Mouse (Mus musculus) brain, embryonic 14.5 days (tissue): ENCODE results near the gene Gtf3c1. TPM values are rescaled to one million over a fixed set of nuclear protein-coding genes. Genes with fewer than 3 reads are reported as not detected.

Experiments used
- DNase-seq: peaks from one replicate; pipeline ENCODE4 v3.0.0-alpha.2; 2011; ENCODE audit warnings: low read depth
- CTCF ChIP-seq: fragments of 200-500 bp; IDR thresholded peaks from 2 replicates; pipeline ENCODE4 v1.5.1; 2012; ENCODE audit warnings: inconsistent platforms, mild to moderate bottlenecking, moderate library complexity, borderline replicate concordance; ENCODE audit not compliant: insufficient read depth, insufficient read length; ENCODE audit errors: extremely low read depth
- POLR2A ChIP-seq: fragments of 200-500 bp; IDR thresholded peaks from 2 replicates; pipeline ENCODE4 v1.6.1; 2012; ENCODE audit warnings: mild to moderate bottlenecking, inconsistent platforms, borderline replicate concordance; ENCODE audit not compliant: poor library complexity, insufficient read depth, insufficient read length, severe bottlenecking; ENCODE audit errors: extremely low read depth
- polyA plus RNA-seq: library from polyadenylated mRNA; depleted of rRNA; stranded (reverse); fragments of >200 nt; gene quantifications from 2 replicates; pipeline ENCODE4 v1.2.3, GENCODE M21; 2012

Gtf3c1 gene
- polyA plus RNA-seq, 1 experiment = 67.0 TPM

- TF ChIP-seq POLR2A (no peak), CTCF (no peak)
- no peak for DNase-seq
Measured at GRCm38 (mm10) chr7:125637220-125638140, 70.1 kb downstream of the Gtf3c1 start.

- no peak for DNase-seq
- TF ChIP-seq CTCF (no peak), POLR2A (no peak)
Measured at GRCm38 (mm10) chr7:125630989-125631388, 76.6 kb downstream of the Gtf3c1 start.

- TF ChIP-seq POLR2A (no peak), CTCF (no peak)
- no peak for DNase-seq
Measured at GRCm38 (mm10) chr7:125630317-125630716, 77.3 kb downstream of the Gtf3c1 start.

DNA sequence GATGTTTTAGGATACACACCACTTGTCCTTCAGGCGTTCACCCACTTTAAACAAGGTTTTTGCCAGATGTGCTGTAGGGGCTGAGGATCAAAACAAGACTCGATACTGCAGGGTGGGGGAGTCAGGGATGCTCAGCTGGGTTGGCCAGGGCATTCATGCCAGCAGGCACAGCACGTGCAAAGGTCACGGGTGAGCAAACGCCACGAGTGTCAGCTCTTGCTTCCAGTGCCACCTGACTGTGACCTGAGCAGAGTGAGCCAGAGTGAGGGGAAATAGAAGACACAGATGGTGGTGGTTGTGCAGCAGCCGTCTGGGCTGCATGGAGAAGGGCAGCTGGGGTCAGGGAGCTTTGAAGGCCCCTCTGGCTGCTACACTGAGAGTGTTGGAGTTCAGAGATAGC is 81.8 kb downstream of the Gtf3c1 start:
- TF ChIP-seq POLR2A = no peak
- no peak for TF ChIP-seq CTCF
- DNase-seq = no peak

DNA sequence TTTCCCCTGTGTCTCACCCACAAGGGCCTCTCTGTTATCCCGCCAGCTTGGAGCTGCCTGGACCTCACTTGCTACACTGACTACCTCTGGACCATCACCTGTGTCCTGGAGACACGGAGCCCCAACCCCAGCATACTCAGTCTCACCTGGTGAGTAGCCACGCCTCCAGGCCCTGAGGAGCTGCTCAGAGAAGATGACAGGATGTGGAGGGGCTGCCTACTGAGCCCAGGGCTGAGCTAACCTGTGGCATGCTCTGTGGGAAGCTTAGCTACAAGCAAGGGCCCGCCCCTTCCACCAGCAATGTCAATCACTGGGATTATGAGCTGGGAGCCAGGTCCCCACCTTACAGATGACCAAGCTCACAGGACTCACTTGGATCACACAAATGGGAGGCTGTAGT is 82.4 kb downstream of the Gtf3c1 start:
- no peak for TF ChIP-seq CTCF
- no peak for TF ChIP-seq POLR2A
- DNase-seq = no peak

DNA sequence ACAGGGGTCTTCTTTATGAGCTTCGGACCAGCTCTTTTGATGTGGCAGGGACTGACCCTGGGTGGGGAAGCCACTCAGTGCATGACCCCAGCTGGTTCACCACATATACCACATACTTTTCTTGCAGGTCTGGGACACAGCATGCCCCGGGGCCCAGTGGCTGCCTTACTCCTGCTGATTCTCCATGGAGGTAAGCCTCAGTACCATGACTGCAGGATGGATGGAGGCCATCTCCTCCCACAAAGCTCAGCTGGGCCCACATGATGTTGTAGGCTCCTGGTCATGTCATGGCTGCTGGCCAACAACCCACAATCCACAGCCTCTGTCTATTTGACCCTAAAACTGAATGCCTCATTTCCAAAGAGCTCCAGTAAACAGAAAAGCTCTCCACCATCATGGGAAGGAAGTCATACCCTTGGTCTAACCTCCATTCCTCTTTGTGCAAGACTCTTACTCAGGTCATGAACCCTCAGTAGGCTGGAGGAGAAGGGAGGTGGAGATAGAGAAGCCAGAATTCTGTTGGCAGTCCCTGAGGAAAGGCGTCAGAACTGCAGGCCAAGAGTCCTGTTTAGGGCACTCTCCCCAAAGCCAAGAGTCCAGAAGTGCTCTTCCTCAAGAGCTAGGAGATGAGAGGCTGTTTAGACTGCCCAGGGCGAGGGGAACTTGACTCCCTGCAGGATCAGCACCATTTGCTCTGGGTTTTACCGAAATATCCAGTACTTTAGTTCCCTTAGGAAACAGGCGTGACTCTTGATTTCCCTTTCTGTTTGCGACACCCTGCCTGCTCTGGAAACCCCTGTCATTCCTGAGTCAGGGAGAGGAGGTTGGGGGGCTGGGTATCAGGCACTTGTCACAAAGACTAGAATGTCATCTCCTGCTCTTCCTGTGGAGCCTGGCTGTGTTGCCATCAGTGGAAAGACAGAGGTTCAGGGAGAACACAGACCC is 84.6 kb downstream of the Gtf3c1 start:
- no peak for DNase-seq
- TF ChIP-seq CTCF (no peak), POLR2A (no peak)

DNA sequence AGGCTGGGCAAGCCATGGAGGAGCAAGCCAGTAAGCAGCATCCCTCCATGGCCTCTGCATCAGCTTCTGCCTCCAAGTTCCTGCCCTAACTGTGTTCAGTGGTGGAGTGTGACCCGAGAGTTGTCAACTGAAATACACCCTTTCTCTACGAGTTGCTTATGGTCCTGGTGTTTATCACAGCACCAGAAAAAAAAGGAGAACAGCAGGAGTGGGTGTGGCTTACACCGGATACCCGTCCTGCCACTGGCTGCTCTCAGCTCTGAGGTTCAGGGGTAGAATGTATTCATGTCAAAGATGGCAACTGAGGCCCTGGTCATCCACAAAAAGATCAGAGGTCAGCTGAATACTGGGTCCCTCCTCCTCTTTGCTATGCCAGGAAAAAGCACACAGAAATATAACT is 87.5 kb downstream of the Gtf3c1 start:
- DNase-seq = no peak
- no peak for TF ChIP-seq CTCF
- no peak for TF ChIP-seq POLR2A

- DNase-seq = no peak
- TF ChIP-seq CTCF = no peak
- no peak for TF ChIP-seq POLR2A
Measured at GRCm38 (mm10) chr7:125618016-125618415, 89.6 kb downstream of the Gtf3c1 start.

DNA sequence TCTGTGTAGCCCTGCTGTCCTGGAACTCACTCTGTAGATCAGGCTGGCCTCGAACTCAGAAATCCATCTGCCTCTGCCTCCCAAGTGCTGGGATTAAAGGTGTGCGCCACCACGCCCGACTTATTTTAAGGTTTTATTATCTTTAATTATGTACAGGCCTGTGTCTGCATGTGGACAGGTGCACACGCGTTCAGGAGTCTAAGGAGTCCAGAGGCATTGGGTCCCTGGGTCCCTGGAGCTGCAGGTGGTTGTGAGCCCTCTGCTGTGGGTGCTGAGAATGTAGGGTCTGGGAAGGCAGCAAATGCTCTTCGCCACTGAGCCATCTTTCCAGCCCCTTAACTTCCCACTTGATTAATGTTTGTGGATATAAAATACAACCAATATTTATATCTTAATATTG is 92.1 kb downstream of the Gtf3c1 start:
- TF ChIP-seq POLR2A (no peak), CTCF (no peak)
- DNase-seq = no peak

GRCm38 (mm10) chr7:125613579-125613978 is 94.0 kb downstream of the Gtf3c1 start:
- no peak for DNase-seq
- TF ChIP-seq CTCF (no peak), POLR2A (no peak)

DNA sequence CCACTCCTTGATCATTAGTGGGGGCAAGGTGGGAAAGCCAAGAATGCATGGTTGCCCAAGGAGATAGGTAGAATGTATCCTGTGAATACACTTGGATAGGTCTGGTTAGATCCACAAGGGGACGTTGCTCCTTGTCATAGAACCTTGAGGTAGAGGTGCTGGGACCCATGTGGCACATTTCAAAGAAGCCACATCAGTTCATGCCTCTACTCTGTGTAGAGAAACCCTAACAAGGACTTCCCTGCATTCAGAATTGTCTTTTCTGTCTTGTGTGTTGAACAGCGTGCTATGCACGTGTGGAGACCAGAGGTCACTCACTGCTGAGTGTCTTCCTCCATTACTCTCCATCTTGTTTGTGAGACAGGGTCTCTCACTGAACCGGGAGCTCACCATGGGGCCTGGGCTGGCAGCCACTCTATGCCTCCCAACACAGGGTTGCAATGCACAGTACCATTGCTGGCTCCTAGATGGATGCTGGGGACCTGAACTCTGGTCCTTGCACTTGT is 99.3 kb downstream of the Gtf3c1 start:
- DNase-seq = no peak
- TF ChIP-seq CTCF (no peak), POLR2A (no peak)

- no peak for DNase-seq
- TF ChIP-seq POLR2A (no peak), CTCF (no peak)
Measured at GRCm38 (mm10) chr7:125607384-125608182, 100.0 kb downstream of the Gtf3c1 start.
